Mouse (Mus musculus) liver, embryonic 16.5 days (tissue): ENCODE measurements around the gene Cttnbp2nl. TPM values are rescaled to one million over a fixed set of nuclear protein-coding genes. Genes with fewer than 3 reads are reported as not detected.

Source experiments
- ATAC-seq: fragments of 200-750 bp; cut with Nextera tagmentation; 2 replicates; pipeline ENCODE4 v1.8.0; 2017; ENCODE audit warnings: low read depth, mild to moderate bottlenecking, moderate number of reproducible peaks, moderate library complexity
- H3K27ac ChIP-seq: fragments of 300-500 bp; sonication (generic); 2 replicates; pipeline ENCODE4 v1.5.1; 2014; ENCODE audit warnings: mild to moderate bottlenecking, low read length
- H3K27me3 ChIP-seq: fragments of 300-500 bp; sonication (generic); 2 replicates; pipeline ENCODE4 v1.6.1; 2014; ENCODE audit warnings: low read depth, low read length, mixed read lengths; ENCODE audit not compliant: control insufficient read depth, insufficient read depth
- H3K36me3 ChIP-seq: fragments of 300-500 bp; sonication (generic); 2 replicates; pipeline ENCODE4 v1.6.1; 2014; ENCODE audit warnings: mild to moderate bottlenecking; ENCODE audit not compliant: control insufficient read depth, insufficient read depth
- H3K4me1 ChIP-seq: fragments of 300-500 bp; sonication (generic); 2 replicates; pipeline ENCODE4 v1.6.1; 2014; ENCODE audit warnings: low read depth, low read length, mixed read lengths; ENCODE audit not compliant: control insufficient read depth
- H3K4me2 ChIP-seq: fragments of 300-500 bp; sonication (generic); 2 replicates; pipeline ENCODE4 v1.6.1; 2014; ENCODE audit warnings: low read depth, low read length, mixed read lengths
- H3K4me3 ChIP-seq: fragments of 300-500 bp; sonication (generic); 2 replicates; pipeline ENCODE4 v1.5.1; 2014; ENCODE audit warnings: low read depth, mild to moderate bottlenecking, low read length
- H3K9ac ChIP-seq: fragments of 300-500 bp; sonication (generic); 2 replicates; pipeline ENCODE4 v1.6.1; 2014; ENCODE audit warnings: low read depth, low read length
- H3K9me3 ChIP-seq: fragments of 300-500 bp; sonication (generic); replicated peaks from 2 replicates; pipeline ENCODE4 v1.6.1; 2016; ENCODE audit warnings: low read length; ENCODE audit not compliant: control insufficient read depth
- WGBS: fragments of 180-500 bp; shearing (Covaris S2); extraction: QIAGEN DNeasy Blood & Tissue Kit; methylation state at CpG from one replicate; pipeline ENCODE4 v1.1.7; 2014; ENCODE audit not compliant: insufficient replicate concordance; 5-methylcytosine and 5-hydroxymethylcytosine counted together
- polyA plus RNA-seq: library from polyadenylated mRNA; unstranded; fragments of >200 nt; fragmentation: Nextera tagmentation; extraction: Ambion mirVana; gene quantifications from 2 replicates; pipeline ENCODE4 v1.2.1, GENCODE M21; 2015

The Cttnbp2nl gene
- 2.1 and 3.3 TPM in 2 replicates for polyA plus RNA-seq

DNA sequence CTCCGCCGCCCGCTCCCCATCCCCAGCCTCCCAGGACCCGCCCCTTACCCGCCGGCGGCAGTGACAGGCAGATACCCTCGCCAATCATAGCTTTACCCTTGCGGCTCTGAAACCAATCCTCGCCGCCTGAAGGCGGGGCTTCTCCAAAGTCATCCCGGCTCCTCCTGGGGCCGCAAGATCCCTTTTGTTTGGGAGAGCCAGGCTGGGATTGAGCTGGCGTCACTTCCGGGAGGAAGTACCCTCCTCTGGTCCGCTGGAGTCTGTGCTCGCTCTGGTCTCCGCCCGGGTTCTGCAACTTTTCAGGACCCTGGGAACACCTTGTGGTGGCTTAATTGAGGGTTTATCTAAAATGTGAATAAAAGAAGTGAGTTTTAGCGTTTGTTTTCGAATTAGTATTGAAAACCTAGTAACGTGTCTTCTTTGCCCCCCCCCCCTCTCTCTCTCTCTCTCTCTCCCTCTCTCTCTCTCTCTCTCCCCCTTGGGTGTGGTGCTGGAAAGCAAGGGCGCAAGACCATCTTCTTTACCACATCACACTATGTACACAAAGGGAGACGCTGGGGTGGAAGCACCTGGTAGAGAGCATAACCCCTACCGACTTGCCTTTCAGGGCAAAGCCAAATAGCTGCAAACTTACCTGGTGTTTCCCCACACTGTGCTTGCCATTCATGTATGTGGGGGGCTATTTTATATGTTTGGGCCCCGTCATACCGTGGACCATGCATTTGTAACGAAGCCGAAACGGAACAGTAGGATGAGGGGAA is at the start of gene Cttnbp2nl:
Gene Cttnbp2nl (minus strand): TSS at position 210 of the 761 bp plus-strand sequence.
- Histone ChIP-seq H3K4me2 (peak within 1 kb of the TSS; percentile 51), H3K4me3 (peak within 1 kb of the TSS; percentile 64), H3K9ac (peak within 1 kb of the TSS; percentile 16; the same call in 1 of the 2 replicates), H3K27me3 (peaks cover 36% of the 10 kb centered on the region), H3K9me3 (no peaks in the 10 kb centered on the region), H3K36me3 (no peaks in the 10 kb centered on the region), H3K4me1 (peaks cover 3% of the 10 kb centered on the region), H3K27ac (no peak within 1 kb of the TSS)
- ATAC-seq, result peak; percentile 90
- WGBS, result 1% methylated on average over 30 of the region's 31 CpGs

DNA sequence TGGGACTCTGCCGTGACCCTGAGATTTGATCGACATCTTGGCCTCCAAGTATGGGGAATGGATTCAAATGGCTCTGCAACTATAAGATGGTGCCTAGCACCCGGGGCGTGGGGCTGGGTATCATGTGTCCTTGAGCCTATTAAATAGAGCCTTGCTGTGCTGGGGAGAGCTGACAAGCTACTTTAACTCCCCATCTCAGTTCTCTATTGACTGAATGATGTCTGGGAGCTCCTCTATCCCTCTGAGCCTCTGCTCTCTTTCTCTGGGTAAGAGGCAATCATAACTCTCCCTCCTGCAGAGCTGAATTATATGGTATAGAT is 47.3 kb upstream of the Cttnbp2nl start:
- WGBS, result 62% methylated on average over 4 of the region's 4 CpGs

DNA sequence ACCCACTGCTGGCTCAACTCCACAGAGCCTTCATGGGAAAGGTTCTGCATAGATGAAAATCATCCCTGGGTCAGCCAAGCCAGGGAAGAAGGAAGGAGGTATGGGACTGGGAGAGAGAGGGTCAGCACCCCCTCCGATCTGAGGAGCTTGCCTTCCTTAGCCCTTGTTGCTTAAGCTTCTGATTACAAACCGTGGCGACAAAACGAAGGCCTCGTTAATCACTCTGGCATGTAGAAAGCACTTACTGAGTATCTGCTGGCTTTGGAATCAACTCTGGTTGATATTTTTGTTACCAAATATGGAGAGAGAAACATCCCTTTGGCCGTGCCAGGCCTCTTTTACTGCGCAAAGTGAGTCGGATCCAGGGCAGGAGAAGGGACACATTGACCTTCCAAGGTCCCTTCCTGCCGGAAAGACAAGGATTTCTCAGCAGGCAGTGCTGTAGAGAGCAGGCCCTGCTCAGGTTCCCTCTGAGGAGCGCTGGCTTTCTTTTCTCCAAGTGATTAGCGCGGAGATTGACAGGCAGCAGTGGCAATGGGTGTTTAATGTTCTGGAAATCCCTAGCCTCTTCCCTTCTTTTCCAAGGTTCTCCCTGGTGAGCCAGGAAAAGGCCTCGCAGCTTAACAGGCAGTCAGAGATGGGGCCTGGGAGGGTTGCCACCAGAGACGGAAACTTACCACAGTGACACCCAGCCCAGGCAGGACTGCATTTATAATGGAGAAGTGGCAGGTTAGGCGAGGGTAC is 46.8 kb upstream of the Cttnbp2nl start:
- no peak overlapping the region for H3K4me2 ChIP-seq
- WGBS, result 48% methylated on average over 15 of the region's 15 CpGs
- no peaks in the 10 kb centered on the region for H3K4me1 ChIP-seq
- no peak overlapping the region for H3K9ac ChIP-seq
- H3K9me3 ChIP-seq, result no peaks in the 10 kb centered on the region
- H3K27ac ChIP-seq, result no peak overlapping the region
- H3K36me3 ChIP-seq, result no peaks in the 10 kb centered on the region
- no peak overlapping the region for H3K4me3 ChIP-seq
- H3K27me3 ChIP-seq, result no peaks in the 10 kb centered on the region
- ATAC-seq, result no peak

More for the DNA sequence above, 47.3 kb upstream of the Cttnbp2nl start:
- ATAC-seq, result no peak
- Histone ChIP-seq H3K36me3 (no peaks in the 10 kb centered on the region), H3K4me1 (no peaks in the 10 kb centered on the region), H3K27me3 (no peaks in the 10 kb centered on the region), H3K9ac (no peak overlapping the region), H3K9me3 (no peaks in the 10 kb centered on the region), H3K4me3 (no peak overlapping the region), H3K4me2 (no peak overlapping the region), H3K27ac (no peak overlapping the region)

DNA sequence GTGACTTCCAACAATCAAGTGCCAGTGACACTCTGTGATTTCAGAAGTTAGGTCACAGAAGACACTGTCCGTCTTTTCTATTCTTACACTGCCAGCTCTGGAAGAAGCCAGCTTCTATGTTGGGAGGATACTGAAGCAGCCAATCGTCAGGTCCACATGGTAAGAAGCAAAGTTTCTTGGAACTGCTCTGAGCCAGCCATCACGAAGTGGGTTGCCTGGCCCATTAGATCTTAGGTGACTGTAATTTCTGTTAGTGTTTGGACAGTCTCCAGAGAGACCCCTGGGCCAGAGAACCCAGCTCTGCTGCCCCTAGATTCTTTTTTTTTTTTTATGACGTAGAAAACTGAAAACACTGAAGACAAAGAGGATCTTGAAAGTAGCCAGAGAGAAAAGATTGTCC is 44.6 kb upstream of the Cttnbp2nl start:
- WGBS, result 57% methylated on average over 4 of the region's 4 CpGs
- no peaks in the 10 kb centered on the region for H3K27me3 ChIP-seq
- no peaks in the 10 kb centered on the region for H3K9me3 ChIP-seq
- no peaks in the 10 kb centered on the region for H3K36me3 ChIP-seq
- no peak overlapping the region for H3K27ac ChIP-seq
- H3K4me3 ChIP-seq, result no peak overlapping the region
- H3K4me1 ChIP-seq, result no peaks in the 10 kb centered on the region
- ATAC-seq, result no peak
- no peak overlapping the region for H3K4me2 ChIP-seq
- no peak overlapping the region for H3K9ac ChIP-seq

DNA sequence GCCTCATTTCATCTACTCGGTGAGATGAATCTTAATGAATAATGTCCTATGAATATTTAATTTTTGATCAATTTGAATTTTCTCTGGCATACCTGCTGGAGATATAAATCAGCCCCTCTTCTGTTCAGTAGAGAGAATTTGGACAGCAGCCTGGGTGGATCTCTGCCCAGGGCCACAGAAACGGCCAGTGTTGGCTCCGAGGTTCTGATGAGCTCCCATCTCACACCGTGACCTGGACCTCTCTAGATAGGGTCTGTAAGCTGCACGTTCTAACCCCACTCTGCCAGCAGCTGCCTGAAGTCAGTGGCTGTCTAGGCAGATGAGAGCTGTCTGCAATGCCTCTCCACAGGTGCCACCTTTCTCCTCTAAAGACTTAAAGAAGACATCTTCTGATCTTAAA is 42.1 kb upstream of the Cttnbp2nl start:
- no peak overlapping the region for H3K4me2 ChIP-seq
- no peak overlapping the region for H3K27ac ChIP-seq
- no peaks in the 10 kb centered on the region for H3K36me3 ChIP-seq
- no peak overlapping the region for H3K4me3 ChIP-seq
- no peak overlapping the region for H3K9ac ChIP-seq
- H3K27me3 ChIP-seq, result no peaks in the 10 kb centered on the region
- no peaks in the 10 kb centered on the region for H3K4me1 ChIP-seq
- H3K9me3 ChIP-seq, result no peaks in the 10 kb centered on the region
- ATAC-seq, result no peak
- 59% methylated on average over 5 of the region's 5 CpGs for WGBS

DNA sequence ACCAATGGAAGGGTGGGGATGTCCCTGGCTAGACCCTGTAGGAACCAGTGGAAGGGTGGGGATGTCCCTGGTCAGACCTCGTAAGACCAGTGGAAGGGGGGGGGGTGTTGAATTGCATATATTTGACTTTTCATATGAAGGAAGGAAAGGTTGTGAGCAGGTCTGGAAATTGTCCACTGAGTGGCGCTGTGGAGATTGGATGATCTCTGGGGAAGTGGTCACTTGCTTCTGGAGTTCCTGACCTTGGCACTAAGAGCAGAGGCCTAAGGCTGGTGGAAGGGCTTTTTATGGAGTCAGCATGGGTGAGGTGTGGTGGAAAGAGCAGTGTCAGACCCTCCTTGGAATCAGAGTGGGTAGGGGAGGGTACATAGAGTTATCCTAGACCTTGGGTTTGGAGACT is 41.5 kb upstream of the Cttnbp2nl start:
- no peak overlapping the region for H3K9ac ChIP-seq
- H3K4me1 ChIP-seq, result no peaks in the 10 kb centered on the region
- H3K4me2 ChIP-seq, result no peak overlapping the region
- H3K27ac ChIP-seq, result no peak overlapping the region
- H3K27me3 ChIP-seq, result no peaks in the 10 kb centered on the region
- H3K9me3 ChIP-seq, result no peaks in the 10 kb centered on the region
- no peaks in the 10 kb centered on the region for H3K36me3 ChIP-seq
- WGBS, result 49% methylated on average over 2 of the region's 2 CpGs
- no peak overlapping the region for H3K4me3 ChIP-seq
- ATAC-seq, result no peak

DNA sequence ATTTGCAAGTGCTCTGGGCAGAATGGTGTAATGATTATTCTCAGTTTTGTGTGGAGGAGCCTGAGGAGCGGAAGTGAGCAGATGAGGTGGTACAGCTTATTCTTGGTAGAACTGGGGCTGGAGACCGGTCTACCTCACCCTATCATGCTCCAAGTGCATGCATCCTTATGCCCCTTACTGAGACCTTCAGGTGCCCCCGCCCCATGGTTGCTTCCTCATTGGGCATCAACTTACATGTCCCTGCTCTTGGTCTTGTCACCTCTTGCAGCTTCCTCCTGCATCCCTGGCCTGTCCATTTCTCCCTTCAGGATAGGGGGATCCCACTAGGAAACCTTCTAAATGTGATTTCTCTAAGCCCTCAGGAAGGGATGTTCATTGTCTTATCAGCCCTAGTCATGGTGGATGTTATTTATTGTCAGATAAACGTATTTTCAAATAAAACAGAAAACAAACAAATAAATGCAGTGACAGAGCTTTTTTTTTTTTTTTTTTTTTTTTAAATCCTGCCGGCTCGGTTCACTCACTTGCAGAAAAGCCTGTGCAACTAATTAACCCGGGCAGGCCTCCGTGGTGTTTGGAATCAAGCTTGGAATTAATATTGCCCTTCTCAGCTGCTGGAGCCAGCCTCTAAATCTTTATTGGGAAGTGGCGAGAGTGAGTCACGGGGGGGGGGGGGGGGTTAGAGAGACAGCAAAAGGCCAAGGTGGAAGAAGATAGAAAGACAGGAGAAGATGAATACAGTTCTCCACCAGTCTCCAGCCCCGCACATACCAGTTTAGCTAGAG is 40.0 kb upstream of the Cttnbp2nl start:
- Histone ChIP-seq H3K27me3 (no peaks in the 10 kb centered on the region), H3K9me3 (no peaks in the 10 kb centered on the region), H3K4me2 (no peak overlapping the region), H3K9ac (no peak overlapping the region), H3K4me3 (no peak overlapping the region), H3K36me3 (no peaks in the 10 kb centered on the region), H3K4me1 (no peaks in the 10 kb centered on the region), H3K27ac (no peak overlapping the region)
- ATAC-seq, result no peak
- WGBS, result 62% methylated on average over 11 of the region's 11 CpGs

DNA sequence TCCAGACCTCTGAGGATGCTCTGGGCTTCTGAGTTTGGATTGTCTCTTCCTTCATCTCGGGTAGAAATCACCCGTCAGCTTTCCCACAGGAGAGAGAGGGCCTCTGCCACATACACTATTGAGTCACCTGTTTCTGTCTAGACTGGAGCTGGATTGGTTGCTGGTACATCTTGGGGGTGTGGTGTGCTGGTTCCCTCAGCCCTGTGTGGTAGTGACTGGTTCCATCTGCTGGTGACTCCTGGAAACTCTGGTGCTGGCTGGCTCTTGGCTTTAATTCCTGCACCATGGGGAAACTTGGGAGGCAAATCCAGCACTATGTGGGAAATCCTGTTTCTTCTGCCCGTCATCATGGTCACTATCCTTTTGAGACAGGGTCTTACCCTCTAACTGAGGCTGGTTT is 38.0 kb upstream of the Cttnbp2nl start:
- no peak overlapping the region for H3K4me3 ChIP-seq
- no peaks in the 10 kb centered on the region for H3K36me3 ChIP-seq
- no peak for ATAC-seq
- 14% methylated on average over 3 of the region's 3 CpGs for WGBS
- H3K9me3 ChIP-seq, result no peaks in the 10 kb centered on the region
- no peaks in the 10 kb centered on the region for H3K4me1 ChIP-seq
- no peak overlapping the region for H3K27ac ChIP-seq
- no peaks in the 10 kb centered on the region for H3K27me3 ChIP-seq
- no peak overlapping the region for H3K4me2 ChIP-seq
- no peak overlapping the region for H3K9ac ChIP-seq
